Mouse (Mus musculus): ENCODE results near the gene Asb12. TPM values are rescaled to one million over a fixed set of nuclear protein-coding genes. Genes with fewer than 3 reads are reported as not detected.

The Asb12 gene
- total RNA-seq (2023) = not detected

DNA sequence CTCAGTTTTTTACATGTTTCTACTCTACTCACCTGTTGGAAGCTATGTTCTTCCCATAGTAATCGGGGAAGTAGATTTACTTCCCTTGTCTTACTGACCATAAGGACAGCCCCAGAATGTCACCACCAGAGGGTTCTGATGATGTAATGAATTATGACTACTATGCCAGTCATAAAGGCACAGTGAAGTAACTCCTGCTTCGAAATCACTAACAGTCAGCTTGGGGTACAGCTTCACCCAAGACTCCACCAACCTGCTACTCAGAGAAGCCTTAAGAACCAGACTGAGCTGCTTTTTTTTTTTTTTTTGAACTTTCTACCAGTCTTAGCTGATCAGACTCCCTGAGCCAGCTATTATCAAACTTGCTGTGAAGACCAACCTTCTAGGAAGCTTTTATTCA lies at the start of gene Asb12, which contains the start of gene Pfn5:
Gene Asb12, minus strand, starts transcription at position 101 of the 400 bp plus-strand sequence.
Gene Pfn5, plus strand, starts transcription at position 218 of the 400 bp plus-strand sequence.

DNA sequence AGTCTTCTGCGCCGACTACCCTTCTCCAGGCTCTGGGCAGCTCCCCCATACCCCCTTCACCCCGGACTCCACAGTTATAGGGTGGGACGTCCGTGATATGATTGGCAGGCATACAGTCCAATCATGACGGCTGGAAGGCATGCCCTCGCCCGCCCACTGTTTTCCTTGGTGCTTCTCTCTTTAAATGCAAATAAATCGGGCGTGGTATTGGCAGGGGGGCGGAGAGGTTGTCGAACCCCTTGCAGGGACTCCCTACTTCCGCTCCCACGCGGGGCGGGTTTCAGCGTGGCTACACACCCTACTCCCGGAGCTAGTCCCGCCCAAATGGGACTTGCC lies 113.0 kb downstream of the Asb12 start, which contains the start of gene Amer1:
Gene Amer1, minus strand, starts transcription at position 97 of the 336 bp plus-strand sequence.

Other genes with a start within 250 kb of the Asb12 start
- gene Amer1, start 113.1 kb downstream of the Asb12 start, total RNA-seq (2023) = 1 to 10 TPM; 2.5 TPM
- not detected for gene Pfn5, start 117 bp upstream of the Asb12 start, total RNA-seq (2023)
- 1 to 10 TPM in 1 of 2 experiments, under 1 TPM in 1; 0.75 to 1.6 TPM for gene Zc4h2, start 100.5 kb upstream of the Asb12 start, total RNA-seq (2023)
- not detected for gene Zc3h12b, start 153.7 kb upstream of the Asb12 start, total RNA-seq (2023)

Data from neutrophil, adult 83 days (primary cell).